Mouse (Mus musculus): ENCODE measurements around the gene Sox12.
"Not testable (repeated sequence)": the region's sequence is repeated elsewhere in the genome, so short reads cannot be mapped to it uniquely, and the experiment has no call there.

Sox12 gene

GRCm38 (mm10) chr2:152399122-152399542 lies 1.3 kb upstream of the Sox12 start:
- DNase-seq, result no peak

GRCm38 (mm10) chr2:152398691-152399090 lies 828 bp upstream of the Sox12 start:
- peak; percentile 94 for DNase-seq

GRCm38 (mm10) chr2:152397004-152397589 lies 766 bp downstream of the Sox12 start:
- peak; percentile 78 for DNase-seq

- DNase-seq, result peak; percentile 87
These were observed 1.5 kb downstream of the Sox12 start for GRCm38 (mm10) chr2:152396110-152397003.

GRCm38 (mm10) chr2:152395271-152395920 lies 2.5 kb downstream of the Sox12 start:
- DNase-seq, result no peak

GRCm38 (mm10) chr2:152393225-152394017 lies 4.4 kb downstream of the Sox12 start:
- DNase-seq, result no peak

- peak; percentile 75 for DNase-seq
These were observed 5.1 kb downstream of the Sox12 start for GRCm38 (mm10) chr2:152392786-152393185.

GRCm38 (mm10) chr2:152384191-152384590 lies 13.7 kb downstream of the Sox12 start:
- no peak for DNase-seq

- DNase-seq, result no peak
These were observed 21.5 kb downstream of the Sox12 start, which contains the start of gene Nrsn2 for GRCm38 (mm10) chr2:152376345-152376741. TSS of gene Nrsn2 (minus strand) at chr2:152376638.

GRCm38 (mm10) chr2:152375652-152376344 lies 22.1 kb downstream of the Sox12 start:
- no peak for DNase-seq

- DNase-seq, result no peak
These were observed 24.3 kb downstream of the Sox12 start for GRCm38 (mm10) chr2:152373547-152373946.

GRCm38 (mm10) chr2:152372661-152373060 lies 25.2 kb downstream of the Sox12 start:
- DNase-seq, result no peak

- no peak for DNase-seq
These were observed 25.8 kb downstream of the Sox12 start for GRCm38 (mm10) chr2:152372104-152372503.

GRCm38 (mm10) chr2:152368532-152369140 lies 29.2 kb downstream of the Sox12 start:
- peak; percentile 75 for DNase-seq

GRCm38 (mm10) chr2:152367917-152368316 lies 29.9 kb downstream of the Sox12 start:
- no peak for DNase-seq

- peak; percentile 91 for DNase-seq
These were observed 34.4 kb downstream of the Sox12 start for GRCm38 (mm10) chr2:152363245-152364147.

- no peak for DNase-seq
These were observed 36.7 kb downstream of the Sox12 start for GRCm38 (mm10) chr2:152361193-152361592.

GRCm38 (mm10) chr2:152360271-152360775 lies 37.5 kb downstream of the Sox12 start:
- DNase-seq, result peak; percentile 94

- peak; percentile 43 for DNase-seq
These were observed 38.2 kb downstream of the Sox12 start for GRCm38 (mm10) chr2:152359616-152360015.

GRCm38 (mm10) chr2:152358977-152359376 lies 38.9 kb downstream of the Sox12 start:
- not testable (repeated sequence) for DNase-seq

Measured in lung, postnatal 36 days (tissue).